Mouse (Mus musculus) NIH3T3 (cell line): Measurements from ENCODE around the gene Rara.

Experiments used
- DNase-seq: peaks from one replicate; pipeline ENCODE4 v3.0.0-alpha.2; 2012; ENCODE audit warnings: low read depth

Rara gene

DNA sequence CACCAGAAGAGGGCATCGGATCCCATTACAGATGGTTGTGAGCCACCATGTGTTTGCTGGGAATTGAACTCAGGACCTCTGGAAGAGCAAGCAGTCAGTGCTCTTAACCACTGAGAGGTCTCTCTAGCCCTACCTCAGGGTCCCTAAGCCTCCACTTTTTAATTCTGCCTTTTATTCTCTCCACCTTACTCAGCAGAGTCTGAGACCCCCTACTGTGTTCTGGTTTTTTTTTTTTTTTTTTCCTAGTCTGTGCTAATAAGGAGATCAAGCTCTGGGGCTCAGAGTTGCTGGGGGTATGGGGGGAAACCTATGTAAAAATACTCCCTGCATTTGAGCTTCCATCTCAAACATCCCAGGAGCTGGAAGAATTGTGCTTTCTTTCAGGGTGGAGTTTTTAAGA is 24.5 kb downstream of the Rara start:
- DNase-seq: no peak

DNA sequence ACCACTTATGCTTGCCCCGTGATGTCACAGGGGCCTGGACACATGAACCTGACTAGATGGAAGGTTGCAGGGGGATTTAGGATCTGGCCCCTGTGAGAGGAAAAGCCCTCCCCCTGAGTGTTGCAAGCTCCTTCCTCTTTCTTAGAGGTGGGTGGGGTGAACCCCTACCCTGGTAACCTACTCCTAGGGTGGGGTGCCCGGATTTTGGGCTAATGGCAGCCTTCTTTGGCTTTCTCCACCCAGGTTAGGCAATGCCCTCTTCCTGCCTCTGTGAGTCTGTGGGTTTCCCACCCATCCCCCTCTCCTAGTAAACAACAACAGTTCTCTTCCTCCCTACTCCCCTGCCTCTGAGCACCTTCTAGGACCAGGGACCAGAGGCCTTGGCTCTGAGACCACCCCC is 25.1 kb downstream of the Rara start:
- DNase-seq: no peak

DNA sequence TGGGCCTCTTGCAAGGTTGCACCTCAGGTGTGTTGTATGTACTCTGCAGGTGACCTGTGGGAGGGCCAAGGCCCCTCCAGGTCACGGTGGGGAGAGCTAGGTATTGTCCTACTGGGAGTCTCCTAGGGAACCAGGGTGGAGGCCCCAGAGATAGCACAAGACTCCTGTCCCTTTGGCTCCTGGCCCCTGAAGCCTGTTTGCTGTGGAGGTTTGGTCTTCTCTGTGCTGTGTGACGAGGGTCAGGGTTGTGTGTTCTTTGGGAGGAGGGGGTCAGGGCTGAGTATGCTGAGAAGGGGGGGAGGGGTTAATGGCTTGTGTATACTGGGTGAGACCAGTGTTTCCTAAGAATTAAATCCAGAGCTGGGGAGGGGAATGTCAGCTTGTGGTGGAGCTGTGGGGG is 25.7 kb downstream of the Rara start:
- no peak for DNase-seq

DNA sequence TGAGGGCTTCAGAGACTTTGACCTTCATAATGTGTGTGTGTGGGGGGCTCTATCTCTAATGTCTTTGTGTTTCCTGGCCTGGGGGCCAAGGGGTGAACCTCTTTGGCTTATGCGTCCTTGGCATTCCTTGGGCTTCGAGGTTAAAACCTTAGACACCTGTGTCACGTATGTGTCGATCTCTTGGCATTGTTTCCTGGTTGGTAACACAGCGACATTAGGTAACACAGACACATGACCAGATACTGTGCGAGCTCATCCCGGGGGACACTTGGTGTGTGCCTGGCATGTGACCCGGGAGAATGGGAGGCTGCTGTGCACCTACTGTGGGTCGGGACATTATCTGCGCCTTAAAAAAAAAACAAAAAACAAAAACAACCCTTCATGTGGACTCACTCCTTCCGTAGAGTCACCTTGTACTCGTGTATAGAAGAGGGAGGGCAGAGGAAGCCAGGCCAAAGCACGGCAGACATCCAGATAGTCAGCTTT is 26.3 kb downstream of the Rara start:
- no peak for DNase-seq

DNA sequence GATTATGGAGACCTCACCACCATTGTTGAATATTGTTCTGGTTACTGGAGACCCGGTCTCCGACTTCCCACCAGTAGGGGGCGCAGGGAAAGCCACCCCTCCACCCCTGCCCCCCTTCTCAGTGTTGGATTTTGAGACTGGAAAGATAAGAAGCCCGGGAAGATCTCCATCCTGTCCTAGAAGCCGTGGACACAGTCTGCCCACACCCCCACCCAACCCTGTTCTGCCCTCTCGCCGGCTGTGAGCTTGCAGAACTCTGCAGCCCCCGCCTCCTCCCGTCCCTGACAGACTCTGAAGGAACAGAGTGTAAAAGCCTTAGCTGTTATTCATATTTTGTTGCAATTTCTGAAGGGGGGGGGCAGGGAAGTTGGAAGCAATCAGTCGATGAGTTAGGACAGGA is 26.8 kb downstream of the Rara start:
- peak; percentile 86 for DNase-seq

DNA sequence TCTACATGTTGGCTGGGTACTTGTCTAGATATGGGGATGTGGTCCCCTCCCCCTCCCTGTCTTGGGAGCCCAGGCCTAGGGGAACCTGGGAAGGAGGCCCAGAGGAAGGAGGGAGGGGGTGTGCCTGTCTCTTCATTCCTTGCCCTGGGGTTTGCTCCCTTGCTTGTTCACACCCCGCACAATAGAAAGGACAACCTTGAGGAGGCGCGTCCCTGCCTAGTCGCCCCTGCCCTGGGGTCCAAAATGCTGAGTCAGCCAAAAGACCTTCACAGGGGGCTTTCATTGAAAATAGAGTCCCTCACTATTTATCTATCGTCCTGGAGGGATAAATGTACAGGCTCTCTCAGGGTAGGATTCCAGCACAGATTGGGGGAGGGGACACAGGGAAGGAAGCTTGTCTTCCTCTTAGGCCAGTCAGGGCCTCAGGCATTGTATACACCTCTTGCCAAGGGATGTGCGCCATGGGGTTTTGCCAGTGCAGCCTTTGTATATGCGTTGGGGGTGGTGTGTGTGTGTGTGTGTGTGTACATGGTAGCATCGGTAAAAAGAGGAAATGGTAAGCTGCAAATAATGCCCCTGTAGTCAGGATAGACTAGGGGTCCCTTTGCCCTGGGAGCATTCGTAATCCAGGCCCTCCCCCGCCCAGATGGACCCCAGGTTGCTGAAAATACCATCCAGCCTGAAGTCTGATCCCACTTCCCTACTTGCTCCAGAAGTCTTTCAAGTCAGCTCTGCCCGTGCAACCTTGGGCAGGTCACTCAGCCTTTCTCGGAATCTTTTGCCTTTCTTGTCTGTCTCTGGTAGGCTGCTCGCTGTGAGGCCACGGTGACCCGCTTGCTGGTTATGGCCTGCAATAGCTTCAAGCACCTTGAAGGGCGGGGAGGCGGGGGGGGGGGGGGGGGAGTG is 27.4 kb downstream of the Rara start:
- no peak for DNase-seq

DNA sequence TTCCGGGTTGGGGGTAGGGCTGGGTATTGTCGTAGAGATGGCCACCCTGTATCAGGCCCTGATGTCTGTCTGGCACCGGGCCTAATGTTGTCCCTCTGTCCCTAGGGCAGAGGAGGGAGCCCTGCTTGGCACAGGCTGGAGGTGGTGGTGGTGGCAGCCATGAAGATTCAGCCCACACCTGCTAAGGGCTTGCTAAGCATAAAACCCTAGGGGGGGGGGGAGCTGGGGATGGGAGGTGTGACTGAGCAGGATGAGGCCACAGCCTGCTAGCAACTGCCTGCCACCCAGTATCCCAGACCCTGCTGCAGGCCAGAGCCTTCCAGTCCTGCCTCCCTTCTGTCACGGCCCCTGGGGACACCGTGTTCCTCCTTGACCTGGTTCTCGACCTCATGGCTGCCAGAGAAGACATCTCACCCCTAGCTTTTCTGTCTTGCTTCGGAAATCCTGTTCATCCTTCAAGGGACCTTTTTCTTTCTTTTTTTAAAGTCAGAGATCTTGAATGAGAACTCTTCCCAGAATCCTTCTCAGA is 28.2 kb downstream of the Rara start:
- DNase-seq: no peak

DNA sequence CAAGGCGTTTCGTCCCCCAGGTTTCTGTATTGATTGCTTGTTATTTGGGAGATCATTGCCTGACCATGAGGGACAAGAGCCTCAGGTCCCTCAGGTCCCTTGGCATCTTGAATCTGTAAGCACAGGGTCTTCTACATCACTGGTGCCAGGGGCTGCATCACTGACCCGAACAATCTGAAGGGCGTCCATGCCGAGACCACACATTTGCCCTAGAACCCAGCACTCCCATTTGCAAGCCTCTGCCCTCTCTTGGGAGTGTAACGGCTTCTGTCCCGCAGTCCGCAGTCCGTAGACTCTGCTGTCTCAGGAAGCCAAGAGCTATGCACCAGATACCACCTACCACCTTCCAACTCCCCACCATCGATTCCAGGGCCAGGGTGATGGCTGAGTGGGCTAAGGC is 28.7 kb downstream of the Rara start:
- DNase-seq: no peak

DNA sequence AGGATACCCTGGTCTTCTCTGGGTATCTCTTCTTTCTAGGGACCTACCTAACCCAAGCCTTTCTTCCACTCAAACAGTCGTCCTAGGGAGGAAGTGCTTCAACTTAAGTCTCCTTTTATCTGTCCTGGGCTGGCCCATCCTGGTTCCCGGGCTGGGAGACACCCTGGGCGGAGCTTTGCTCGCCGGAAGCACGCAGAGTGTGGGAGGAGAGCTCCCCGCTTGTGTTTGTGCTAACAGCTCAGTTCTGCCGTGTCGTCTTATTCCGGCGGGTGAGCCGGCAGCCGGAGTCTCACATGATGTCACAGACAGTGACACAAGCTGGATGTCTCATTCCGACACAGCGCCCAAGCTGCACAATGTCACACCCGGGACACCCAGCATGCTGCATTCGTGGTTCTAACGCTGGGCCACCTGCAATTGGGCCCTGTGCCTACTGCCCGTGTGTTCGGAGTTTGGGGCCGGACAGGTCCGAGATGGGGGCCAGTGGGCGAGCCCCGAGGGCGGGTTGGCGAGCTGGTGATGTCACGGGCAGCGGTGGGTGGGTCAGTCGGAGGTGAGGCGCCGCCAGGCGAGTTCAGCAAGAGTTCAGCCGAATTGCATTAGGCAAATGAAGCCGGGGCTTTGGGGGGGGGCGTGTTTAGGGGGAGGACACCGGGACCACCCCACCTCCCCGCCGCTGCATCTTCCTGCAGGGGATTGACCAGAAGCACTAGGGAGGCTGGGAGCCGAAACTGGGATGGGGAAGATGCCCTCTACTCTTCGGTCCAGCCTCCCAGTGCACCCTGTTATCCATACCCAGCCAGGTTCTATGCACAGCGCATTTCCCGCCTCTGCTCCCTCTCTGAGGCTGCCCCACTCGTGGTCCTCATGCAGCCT is 32.1 kb downstream of the Rara start:
- peak; percentile 80 for DNase-seq

DNA sequence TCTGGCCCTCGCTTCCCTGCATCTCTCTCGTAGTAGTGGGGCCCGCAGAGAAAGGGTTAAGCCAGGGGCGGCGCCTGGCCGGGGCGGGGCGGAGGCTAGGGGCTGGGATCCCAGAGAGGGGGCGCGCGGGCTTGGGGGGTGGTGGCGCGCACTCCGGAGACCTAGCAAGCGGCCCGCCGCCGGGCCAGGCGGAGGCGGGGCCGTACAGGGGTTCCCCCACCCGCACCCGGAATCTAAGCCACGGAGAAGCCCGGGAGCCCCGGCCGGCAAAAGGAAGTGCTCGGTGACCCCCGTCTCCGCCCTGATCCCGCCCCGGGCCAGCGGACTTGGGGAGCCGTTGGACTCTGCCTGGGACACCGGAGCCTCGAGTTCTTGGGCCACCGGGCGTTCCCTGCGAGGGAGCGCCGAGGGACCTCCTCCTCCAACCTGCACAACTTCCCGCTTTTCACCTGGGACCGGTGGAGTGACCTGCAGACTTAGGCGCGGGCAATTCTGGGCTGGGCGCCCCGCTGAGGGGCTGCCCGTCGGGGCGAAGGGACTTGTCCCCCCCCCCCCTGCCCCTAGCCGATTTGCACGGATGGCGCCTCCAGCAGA is 32.8 kb downstream of the Rara start:
- DNase-seq: peak; percentile 83

DNA sequence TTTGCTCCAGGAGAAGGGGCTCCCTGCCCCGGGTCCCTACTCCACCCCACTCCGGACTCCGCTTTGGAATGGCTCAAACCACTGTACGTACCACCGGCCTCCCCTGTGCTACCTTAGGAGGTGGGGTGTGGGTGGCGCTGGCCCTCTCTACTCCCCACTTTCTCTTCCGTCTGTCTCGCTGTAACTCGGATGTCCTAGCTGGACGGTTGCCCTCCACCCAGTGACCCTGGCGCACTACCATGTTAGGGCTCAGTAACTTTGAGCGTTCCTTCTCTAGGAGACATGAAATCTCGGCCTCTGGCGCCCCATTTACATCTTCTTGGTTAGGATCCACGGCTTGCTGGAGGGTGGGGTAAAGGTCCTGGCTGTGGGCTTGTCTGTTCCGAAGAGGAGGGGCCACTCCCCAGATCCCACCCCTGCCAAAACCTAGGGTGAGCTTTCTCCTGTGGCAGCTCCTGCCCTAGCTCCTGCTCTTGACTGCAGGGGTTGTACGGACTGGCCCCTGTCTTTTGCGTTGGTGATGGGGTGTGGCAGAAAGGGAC is 33.5 kb downstream of the Rara start:
- peak; percentile 59 for DNase-seq

DNA sequence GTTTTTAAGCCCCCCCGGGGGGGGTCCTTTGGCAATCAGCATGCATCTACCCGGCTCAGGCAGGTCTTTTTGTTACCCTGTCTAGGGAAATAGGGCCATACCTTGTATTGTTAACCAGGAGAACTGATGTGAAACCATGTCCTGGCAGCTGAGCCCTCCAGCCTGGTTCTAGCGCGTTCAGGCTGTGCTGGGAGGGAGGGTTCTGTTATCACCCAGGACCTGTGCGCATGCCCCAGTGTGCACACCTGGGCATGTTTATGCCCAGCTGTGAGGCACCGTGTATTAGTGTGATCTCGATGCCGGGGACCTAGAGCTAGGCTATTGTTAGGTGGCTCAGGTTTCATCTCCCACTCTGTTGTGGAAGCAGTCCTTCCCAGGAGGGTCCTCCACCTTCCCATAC is 34.1 kb downstream of the Rara start:
- DNase-seq: no peak

DNA sequence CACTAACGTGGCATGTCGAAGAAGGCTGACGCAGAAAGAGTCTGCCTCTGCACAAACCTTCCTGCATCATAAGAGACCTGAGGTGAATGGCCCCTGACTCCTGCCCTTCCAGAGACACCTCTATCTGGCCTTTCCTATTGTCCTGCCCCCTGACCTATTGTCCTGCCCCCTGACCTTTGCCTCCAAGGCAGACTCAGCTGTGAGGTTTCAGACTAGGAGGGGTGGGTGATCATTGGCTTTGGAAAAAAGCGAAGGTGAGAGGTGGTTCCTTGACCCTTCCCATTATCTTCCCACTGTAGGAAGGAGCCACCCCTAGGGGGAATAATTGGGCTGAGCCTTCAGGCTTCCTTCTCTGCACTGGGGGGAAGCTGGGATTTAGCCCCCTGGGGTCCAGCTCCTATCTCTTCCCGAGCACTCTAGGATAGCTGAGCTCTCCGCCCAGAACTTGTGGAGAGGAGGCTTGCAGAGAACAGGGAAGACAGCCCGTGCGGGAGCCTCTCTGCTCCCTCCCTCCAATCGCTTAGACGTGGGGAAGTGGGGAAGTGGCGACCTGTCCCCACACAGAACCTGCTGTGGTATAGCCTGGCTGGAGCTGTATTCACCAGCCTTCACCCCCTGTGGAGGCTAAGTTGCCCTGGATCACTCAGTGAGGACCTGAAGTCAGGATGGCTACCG is 34.9 kb downstream of the Rara start:
- DNase-seq: no peak

DNA sequence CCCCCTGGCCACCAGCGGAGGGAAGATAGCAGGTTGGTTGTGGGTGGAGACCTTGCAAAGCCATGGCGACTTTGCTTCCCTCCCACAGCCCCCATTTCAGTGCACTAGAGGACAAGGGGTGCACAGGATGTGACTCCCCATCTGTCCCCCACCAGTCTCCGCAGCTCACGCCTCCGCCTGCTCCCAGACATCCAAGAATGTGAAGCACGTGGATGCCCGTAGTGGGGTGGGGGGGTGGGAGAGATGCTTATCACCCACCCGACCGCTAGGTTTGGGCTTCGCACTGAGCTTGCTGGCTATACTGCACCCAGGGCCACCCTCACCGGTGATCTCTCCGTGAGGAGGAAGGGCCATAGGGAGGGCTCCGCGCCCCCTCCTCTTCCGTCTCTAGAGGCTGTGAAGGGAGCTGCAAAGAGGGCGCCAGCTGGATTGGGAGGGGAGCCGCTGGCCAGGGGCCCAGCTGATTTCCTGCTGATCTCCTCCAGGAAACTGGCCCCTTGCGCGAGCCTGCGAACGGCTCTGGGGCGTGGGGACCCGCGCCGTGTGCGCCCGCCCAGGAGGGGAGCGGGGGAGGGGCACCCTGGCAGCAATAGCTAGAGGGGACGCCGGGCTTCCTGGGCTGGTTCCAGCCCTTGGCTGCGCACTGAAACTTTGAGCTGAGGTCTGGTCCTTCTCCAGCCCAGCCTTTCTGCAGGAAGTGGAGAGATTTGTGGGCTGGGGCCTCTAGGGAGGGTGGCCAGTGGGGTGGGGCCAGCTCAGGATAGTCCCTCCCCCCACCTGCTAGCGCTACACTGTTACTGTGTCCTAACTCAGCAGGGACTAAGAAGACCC is 35.8 kb downstream of the Rara start:
- DNase-seq: peak; percentile 90

DNA sequence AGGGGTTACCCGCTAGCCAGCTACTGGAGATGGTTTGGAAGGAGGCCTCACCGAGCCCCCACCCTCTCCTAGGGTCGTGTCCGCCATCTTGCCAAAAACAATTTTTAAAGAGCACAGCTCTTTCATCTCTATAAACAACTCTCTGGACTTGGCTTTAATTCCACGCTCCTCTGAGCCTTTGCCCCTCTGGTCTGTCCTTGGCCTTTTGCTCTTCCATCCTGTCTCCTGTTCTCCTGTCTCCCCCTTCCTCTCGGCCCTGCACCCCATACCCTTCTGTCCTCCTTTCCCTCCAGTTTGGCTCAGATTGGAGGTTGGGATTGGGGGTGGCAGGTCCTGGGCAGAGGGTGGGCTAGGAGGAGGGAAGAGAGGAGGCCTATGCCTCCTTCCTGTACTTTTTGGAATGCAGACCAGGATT is 36.6 kb downstream of the Rara start:
- no peak for DNase-seq

DNA sequence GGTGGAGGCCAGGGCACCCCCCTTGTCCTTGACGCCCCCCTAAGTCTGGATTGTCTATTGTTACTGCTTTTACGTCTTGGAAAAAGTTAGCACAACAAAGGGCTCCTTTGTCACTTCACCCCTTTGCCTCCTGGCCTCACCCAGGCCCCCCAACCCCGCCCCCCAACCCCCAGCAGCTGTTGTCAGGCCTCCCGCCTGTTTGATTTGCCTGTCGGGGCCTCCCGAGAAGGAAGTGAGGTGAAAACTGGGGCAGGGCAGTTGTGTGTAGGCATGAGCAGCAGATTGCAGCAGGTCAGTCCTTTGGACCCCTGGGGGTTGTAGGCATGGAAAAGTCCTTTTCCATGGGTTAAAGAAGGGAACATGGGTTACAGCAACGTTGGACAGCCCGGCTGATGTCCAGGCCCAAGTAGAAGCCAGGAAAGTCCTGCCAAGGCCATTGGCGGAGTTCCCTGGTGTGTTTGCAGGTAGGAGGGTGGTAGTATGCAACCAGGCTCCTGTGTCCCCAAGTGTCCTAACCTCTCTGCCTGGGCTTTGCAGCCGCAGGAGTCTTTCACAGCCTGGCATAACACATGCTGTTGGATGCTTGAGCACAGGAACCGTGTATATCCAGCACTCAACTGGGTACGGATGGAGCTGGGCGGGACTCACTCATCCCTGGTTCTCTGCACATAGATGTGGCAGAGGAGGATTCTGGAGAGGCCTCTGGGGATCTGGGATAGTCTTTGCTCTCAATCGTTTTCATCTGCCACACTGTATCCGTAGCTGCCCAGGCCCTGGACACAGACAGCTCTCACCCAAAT is 37.2 kb downstream of the Rara start:
- DNase-seq: no peak

DNA sequence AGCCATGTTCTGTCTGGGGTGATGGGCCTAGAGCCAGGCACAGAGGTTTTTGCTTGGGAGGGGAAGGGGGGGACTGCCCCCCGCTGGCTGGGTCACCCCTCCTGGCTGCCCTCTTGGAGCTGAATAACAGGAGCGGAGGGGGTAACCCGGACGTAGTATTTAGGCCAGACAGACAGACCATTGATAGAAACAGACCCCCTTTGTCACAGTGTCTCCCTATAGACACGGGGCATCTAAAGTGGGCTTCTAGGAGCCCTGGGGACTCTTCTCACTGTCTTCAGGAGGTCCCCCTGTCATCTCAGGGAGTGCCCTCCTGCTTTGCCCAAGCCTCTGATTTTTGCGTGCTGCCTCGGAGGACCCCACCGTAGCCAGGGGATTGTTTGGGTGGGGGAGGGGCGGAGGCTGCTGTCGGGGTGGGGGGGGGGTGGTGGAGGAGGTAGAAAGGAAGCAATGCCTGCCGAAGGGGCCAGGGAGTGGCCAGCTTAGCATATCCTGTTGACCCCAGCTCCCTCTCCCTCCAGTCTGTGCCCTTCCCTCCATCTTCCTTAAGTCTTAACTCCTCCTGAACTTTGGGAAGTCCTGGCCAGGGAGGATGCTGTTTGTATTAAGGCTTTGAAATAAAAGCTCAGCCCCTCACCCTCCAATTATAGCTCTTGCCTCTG is 37.9 kb downstream of the Rara start:
- DNase-seq: no peak

DNA sequence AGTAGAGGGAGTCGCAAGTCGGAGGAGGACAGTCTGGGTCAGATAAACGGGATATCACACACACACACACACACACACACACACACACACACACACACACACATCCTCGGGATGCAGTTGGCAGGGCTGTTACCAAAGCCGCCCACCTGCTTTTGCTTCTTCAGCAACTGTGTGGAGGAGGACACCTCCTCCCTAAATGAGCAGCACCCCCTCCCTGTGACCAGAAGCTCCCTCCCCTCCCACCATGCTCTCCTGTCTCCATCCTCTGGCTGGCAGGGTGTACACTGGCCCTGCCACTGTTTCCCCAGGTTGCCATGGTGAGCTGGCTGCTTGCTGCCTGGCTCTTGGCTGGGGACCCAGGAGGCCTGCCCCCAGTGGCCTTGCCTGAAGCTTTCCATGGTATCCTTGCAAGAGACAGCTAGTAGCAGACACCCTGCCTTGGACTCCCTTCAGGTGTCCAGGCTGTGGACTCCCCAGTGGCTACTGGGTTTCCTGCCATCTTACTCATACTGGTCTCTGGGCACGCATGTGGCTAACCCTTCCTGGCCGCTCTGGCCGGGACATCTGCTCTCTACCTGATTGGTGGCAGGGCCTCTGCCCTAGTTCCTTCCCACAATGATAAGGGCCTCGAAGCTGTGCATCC is 39.0 kb downstream of the Rara start:
- peak; percentile 78 for DNase-seq

DNA sequence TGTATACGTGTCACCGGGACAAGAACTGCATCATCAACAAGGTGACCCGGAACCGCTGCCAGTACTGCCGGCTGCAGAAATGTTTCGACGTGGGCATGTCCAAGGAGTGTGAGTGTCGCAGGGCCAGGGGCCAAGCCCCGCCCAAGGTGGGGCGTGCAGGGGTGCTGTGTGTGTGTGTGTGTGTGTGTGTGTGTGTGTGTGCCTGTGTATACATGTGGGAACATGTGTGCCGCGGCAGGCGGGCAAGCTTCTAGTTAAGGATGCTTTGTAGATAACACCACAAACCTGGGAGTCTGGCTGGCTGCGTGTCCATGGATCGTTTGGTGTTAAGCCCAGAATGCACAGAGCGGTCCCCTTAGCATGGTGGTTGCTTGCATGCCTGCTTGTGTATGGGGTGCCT is 40.5 kb downstream of the Rara start:
- no peak for DNase-seq
